Mouse (Mus musculus): ENCODE measurements around the gene Zfp523.

GRCm38 (mm10) chr17:28177540-28178046, 664 bp downstream of the Zfp523 start:
- TF ChIP-seq POLR2A (IDR thresholded peaks at IDR 0.05; ENCODE audit: borderline replicate concordance, insufficient read depth, low read length) (no peak), CTCF (IDR thresholded peaks at IDR 0.05; ENCODE audit: borderline replicate concordance, insufficient read depth, low read depth, low read length) (no peak)

Data from cerebellum, adult 2 months (tissue).